Mouse (Mus musculus) heart, embryonic 10.5 days (tissue): Measurements from ENCODE around the gene Smarca4. TPM values are rescaled to one million over a fixed set of nuclear protein-coding genes. Genes with fewer than 3 reads are reported as not detected.
"Not testable (repeated sequence)": the region's sequence is repeated elsewhere in the genome, so short reads cannot be mapped to it uniquely, and the experiment has no call there.

Source experiments
- DNase-seq: peaks from one replicate; pipeline ENCODE4 v3.0.0-alpha.2; 2017; ENCODE audit warnings: low spot score
- H3K27ac ChIP-seq: fragments of 300-500 bp; sonication (generic); 2 replicates; pipeline ENCODE4 v1.5.1; 2016; ENCODE audit warnings: mild to moderate bottlenecking
- H3K27me3 ChIP-seq: fragments of 300-500 bp; sonication (generic); 2 replicates; pipeline ENCODE4 v1.6.1; 2016; ENCODE audit warnings: mild to moderate bottlenecking; ENCODE audit not compliant: poor library complexity, insufficient read depth, severe bottlenecking
- H3K36me3 ChIP-seq: fragments of 300-500 bp; sonication (generic); 2 replicates; pipeline ENCODE4 v1.6.1; 2016; ENCODE audit warnings: mild to moderate bottlenecking, moderate library complexity
- H3K4me1 ChIP-seq: fragments of 300-500 bp; sonication (generic); 2 replicates; pipeline ENCODE4 v1.6.1; 2016; ENCODE audit warnings: mild to moderate bottlenecking
- H3K4me3 ChIP-seq: fragments of 300-500 bp; sonication (generic); 2 replicates; pipeline ENCODE4 v1.5.1; 2016; ENCODE audit warnings: mild to moderate bottlenecking, moderate library complexity
- H3K9me3 ChIP-seq: fragments of 300-500 bp; sonication (generic); 2 replicates; pipeline ENCODE4 v1.6.1; 2016; ENCODE audit warnings: mild to moderate bottlenecking, moderate library complexity
- WGBS: fragments of 180-500 bp; shearing (Covaris S2); methylation state at CpG from one replicate; pipeline ENCODE4 v1.1.7; 2016; 5-methylcytosine and 5-hydroxymethylcytosine counted together
- polyA plus RNA-seq: library from polyadenylated mRNA; unstranded; fragments of >200 nt; fragmentation: Nextera tagmentation; extraction: Ambion mirVana; gene quantifications from 2 replicates; pipeline ENCODE4 v1.2.1, GENCODE M21; 2016

Gene Smarca4
- polyA plus RNA-seq, 1 experiment from 2014 or later = 113 TPM

- peak overlapping the region; percentile 86; the same call in 1 of the 2 replicates for H3K4me3 ChIP-seq
- H3K27me3 ChIP-seq = no peaks in the 10 kb centered on the region
- WGBS = 86% methylated on average over 6 of the region's 6 CpGs
- no peak for DNase-seq
- H3K27ac ChIP-seq = no peak overlapping the region
- no peaks in the 10 kb centered on the region for H3K9me3 ChIP-seq
- peaks cover 66% of the 10 kb centered on the region for H3K36me3 ChIP-seq
- peaks cover 25% of the 10 kb centered on the region for H3K4me1 ChIP-seq
These were observed 24.7 kb upstream of the Smarca4 start for GRCm38 (mm10) chr9:21591127-21591830.

GRCm38 (mm10) chr9:21591831-21592702, 23.9 kb upstream of the Smarca4 start:
- H3K9me3 ChIP-seq = no peaks in the 10 kb centered on the region

DNA sequence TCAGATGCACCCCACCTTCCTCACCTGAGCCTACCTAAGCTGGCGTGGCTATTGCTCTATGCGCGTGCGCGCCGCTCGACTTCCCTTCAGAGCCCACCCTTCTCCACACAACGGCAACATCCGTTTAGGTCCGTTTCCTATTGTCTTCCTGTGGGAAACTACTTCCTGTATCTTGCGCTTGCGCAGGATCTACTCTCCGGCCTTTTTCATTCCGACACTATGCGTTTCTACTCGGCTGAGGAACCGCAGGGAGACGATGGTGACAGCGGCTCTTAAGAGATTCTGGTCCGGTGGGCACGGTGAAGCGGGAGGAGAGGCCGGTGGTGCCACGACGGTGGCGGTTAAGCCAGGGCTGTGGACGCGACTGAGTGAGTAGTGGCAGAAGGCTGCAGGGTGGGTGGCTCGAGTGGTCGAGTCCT, 23.3 kb upstream of the Smarca4 start, which contains the start of the genes Timm29 and Yipf2:
Timm29 (plus strand) TSS at position 20 of the 419 bp plus-strand sequence.
Yipf2 (minus strand) TSS at position 126 of the 419 bp plus-strand sequence.
- peaks cover 55% of the 10 kb centered on the region for H3K36me3 ChIP-seq

More at GRCm38 (mm10) chr9:21591831-21592702, 23.9 kb upstream of the Smarca4 start:
- Histone ChIP-seq H3K27ac (peak overlapping the region; percentile 88), H3K36me3 (peaks cover 62% of the 10 kb centered on the region), H3K27me3 (no peaks in the 10 kb centered on the region), H3K4me3 (peak overlapping the region; percentile 86), H3K4me1 (peaks cover 25% of the 10 kb centered on the region)
- peak; percentile 80 for DNase-seq
- 22% methylated on average over 17 of the region's 17 CpGs for WGBS

GRCm38 (mm10) chr9:21593122-21593721, 22.7 kb upstream of the Smarca4 start:
- peak; percentile 83 for DNase-seq
- Histone ChIP-seq H3K4me3 (peak overlapping the region; percentile 86), H3K36me3 (peaks cover 50% of the 10 kb centered on the region), H3K27me3 (no peaks in the 10 kb centered on the region), H3K9me3 (no peaks in the 10 kb centered on the region), H3K4me1 (peaks cover 25% of the 10 kb centered on the region), H3K27ac (peak overlapping the region; percentile 88)
- 3% methylated on average over 69 of the region's 69 CpGs for WGBS

More for the DNA sequence above, 23.3 kb upstream of the Smarca4 start, which contains the start of the genes Timm29 and Yipf2:
- no peaks in the 10 kb centered on the region for H3K27me3 ChIP-seq
- peak within 1 kb of the TSS; percentile 86 for H3K4me3 ChIP-seq
- H3K4me1 ChIP-seq = peaks cover 25% of the 10 kb centered on the region
- peak within 1 kb of the TSS; percentile 88 for H3K27ac ChIP-seq
- 0% methylated on average over 30 of the region's 30 CpGs for WGBS
- no peaks in the 10 kb centered on the region for H3K9me3 ChIP-seq
- DNase-seq = peak; percentile 97

GRCm38 (mm10) chr9:21594350-21594749, 21.6 kb upstream of the Smarca4 start:
- not testable (repeated sequence) for H3K27ac ChIP-seq, H3K27me3 ChIP-seq, H3K9me3 ChIP-seq, DNase-seq, H3K4me3 ChIP-seq
- 90% methylated on average over 8 of the region's 8 CpGs for WGBS
- Histone ChIP-seq H3K36me3 (peaks cover 39% of the 10 kb centered on the region), H3K4me1 (peaks cover 25% of the 10 kb centered on the region)

DNA sequence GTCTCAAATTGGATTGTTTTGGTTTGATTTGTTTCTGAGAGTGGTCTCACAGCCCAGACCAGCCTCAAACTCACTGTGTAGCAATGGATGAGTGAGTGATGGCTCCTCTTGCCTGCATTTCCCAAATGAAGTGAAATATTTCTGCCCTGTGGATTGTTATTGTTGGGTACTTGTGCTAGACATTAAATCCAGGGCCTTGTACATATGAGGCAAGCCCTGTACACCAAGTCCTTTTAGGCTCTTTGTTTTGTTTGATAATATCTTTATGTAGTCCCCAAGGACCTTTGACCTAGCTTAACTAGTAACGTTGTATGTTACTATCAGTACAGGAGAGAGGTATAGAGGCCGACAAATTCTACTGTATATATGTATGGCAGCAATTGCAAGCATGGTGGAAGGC, 21.1 kb upstream of the Smarca4 start:
- no peak overlapping the region for H3K27ac ChIP-seq
- 85% methylated on average over 2 of the region's 2 CpGs for WGBS
- H3K36me3 ChIP-seq = peaks cover 34% of the 10 kb centered on the region
- no peaks in the 10 kb centered on the region for H3K27me3 ChIP-seq
- no peaks in the 10 kb centered on the region for H3K9me3 ChIP-seq
- H3K4me3 ChIP-seq = no peak overlapping the region
- peaks cover 25% of the 10 kb centered on the region for H3K4me1 ChIP-seq
- no peak for DNase-seq

DNA sequence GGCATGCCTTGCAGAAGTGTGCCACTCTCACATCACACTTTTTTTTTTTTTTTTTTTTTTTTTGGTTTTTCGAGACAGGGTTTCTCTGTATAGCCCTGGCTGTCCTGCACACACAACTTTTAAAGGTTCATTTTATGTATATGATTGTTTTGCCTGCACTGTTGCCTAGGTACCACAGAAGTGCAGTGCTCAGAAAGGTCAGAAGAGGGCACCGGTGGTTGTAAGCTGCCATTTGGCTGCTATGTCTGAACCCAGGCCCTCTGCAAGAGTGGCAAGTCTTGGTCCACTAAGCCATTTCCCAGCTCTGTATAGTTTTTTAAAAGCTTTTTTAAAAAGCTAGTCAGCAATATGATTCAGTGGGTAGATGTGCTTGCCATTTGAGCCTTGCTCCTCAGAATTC, 17.8 kb upstream of the Smarca4 start:
- H3K4me1 ChIP-seq = peaks cover 13% of the 10 kb centered on the region
- no peak for DNase-seq
- 22% methylated on average over 2 of the region's 2 CpGs for WGBS

GRCm38 (mm10) chr9:21600186-21600585, 15.8 kb upstream of the Smarca4 start:
- 66% methylated on average over 3 of the region's 3 CpGs for WGBS
- Histone ChIP-seq H3K27ac (no peak overlapping the region), H3K36me3 (peaks cover 11% of the 10 kb centered on the region; the same call in 1 of the 2 replicates), H3K9me3 (no peaks in the 10 kb centered on the region), H3K27me3 (no peaks in the 10 kb centered on the region), H3K4me1 (no peaks in the 10 kb centered on the region), H3K4me3 (no peak overlapping the region)
- no peak for DNase-seq

More for the DNA sequence above, 17.8 kb upstream of the Smarca4 start:
- Histone ChIP-seq H3K9me3 (no peaks in the 10 kb centered on the region), H3K4me3 (no peak overlapping the region), H3K27ac (no peak overlapping the region), H3K36me3 (peaks cover 23% of the 10 kb centered on the region; the same call in 1 of the 2 replicates), H3K27me3 (no peaks in the 10 kb centered on the region)

DNA sequence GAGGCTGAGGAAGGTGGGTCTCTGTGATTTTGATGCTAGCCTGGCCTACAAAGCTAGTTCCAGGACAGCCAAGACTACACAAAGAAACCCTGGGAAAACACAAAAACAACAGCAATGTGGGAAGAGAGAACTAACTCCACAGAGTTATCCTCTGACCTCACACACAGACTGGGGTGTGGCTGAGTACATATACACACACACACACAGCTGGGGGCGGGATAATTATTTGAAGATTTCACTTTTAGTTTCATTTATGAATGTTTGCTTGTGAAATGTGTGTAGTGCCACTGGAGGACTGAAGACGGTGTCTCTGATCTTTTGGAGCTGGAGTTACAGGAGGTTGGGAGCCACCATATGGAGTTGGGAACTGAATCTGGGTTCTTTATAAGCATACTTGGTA, 14.9 kb upstream of the Smarca4 start:
- Histone ChIP-seq H3K36me3 (peaks cover 6% of the 10 kb centered on the region; the same call in 1 of the 2 replicates), H3K4me1 (no peaks in the 10 kb centered on the region), H3K27ac (no peak overlapping the region), H3K27me3 (no peaks in the 10 kb centered on the region), H3K9me3 (no peaks in the 10 kb centered on the region), H3K4me3 (no peak overlapping the region)
- no peak for DNase-seq
- WGBS = 85% methylated on average over 2 of the region's 2 CpGs

- Histone ChIP-seq H3K27me3 (no peaks in the 10 kb centered on the region), H3K4me3 (no peak overlapping the region), H3K4me1 (no peaks in the 10 kb centered on the region), H3K9me3 (no peaks in the 10 kb centered on the region), H3K36me3 (0 out of 2 replicates have a peak, but pooled peaks cover 2% of the 10 kb centered on the region), H3K27ac (no peak overlapping the region)
- 47% methylated on average over 10 of the region's 10 CpGs for WGBS
- peak; percentile 87 for DNase-seq
These were observed 14.1 kb upstream of the Smarca4 start for GRCm38 (mm10) chr9:21601722-21602399.

DNA sequence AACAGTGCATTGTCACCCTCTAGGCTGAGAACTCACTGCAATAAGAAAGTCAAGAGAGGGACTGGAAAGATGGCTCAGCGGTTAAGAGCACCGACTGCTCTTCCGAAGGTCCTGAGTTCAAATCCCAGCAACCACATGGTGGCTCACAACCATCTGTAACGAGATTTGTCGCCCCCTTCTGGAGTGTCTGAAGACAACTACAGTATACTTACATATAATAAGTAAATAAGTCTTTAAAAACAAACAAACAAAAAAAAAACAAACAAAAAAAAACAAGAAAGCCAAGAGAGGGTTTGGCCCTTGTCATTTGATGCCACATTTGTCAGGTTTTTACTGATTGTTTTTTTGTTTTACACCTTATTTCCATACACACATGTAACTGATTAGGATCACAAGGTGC, 11.8 kb upstream of the Smarca4 start:
- H3K27ac ChIP-seq = no peak overlapping the region
- WGBS = 67% methylated on average over 5 of the region's 5 CpGs
- H3K4me3 ChIP-seq = no peak overlapping the region
- H3K27me3 ChIP-seq = no peaks in the 10 kb centered on the region
- no peak for DNase-seq
- H3K9me3 ChIP-seq = no peaks in the 10 kb centered on the region
- H3K36me3 ChIP-seq = no peaks in the 10 kb centered on the region
- no peaks in the 10 kb centered on the region for H3K4me1 ChIP-seq

GRCm38 (mm10) chr9:21605865-21606264, 10.1 kb upstream of the Smarca4 start:
- no peak overlapping the region for H3K27ac ChIP-seq
- H3K27me3 ChIP-seq = no peaks in the 10 kb centered on the region
- 73% methylated on average over 5 of the region's 5 CpGs for WGBS
- no peak overlapping the region for H3K4me3 ChIP-seq
- no peak for DNase-seq
- no peaks in the 10 kb centered on the region for H3K4me1 ChIP-seq
- H3K9me3 ChIP-seq = no peaks in the 10 kb centered on the region
- H3K36me3 ChIP-seq = no peaks in the 10 kb centered on the region
